Mouse (Mus musculus) left cerebral cortex, postnatal 25 days (tissue): ENCODE measurements around the gene Lyl1. TPM values are rescaled to one million over a fixed set of nuclear protein-coding genes. Genes with fewer than 3 reads are reported as not detected.

Experiments used
- DNase-seq, 2 experiments: peaks; one replicate each; pipeline ENCODE4 v3.0.0; 2022; ENCODE audit warnings: low spot score in 2 of 2, mixed read lengths in 1 of 2
- intact Hi-C: fragments of 180-260 bp; cut with DNase I; formaldehyde crosslinking; loops from one replicate; pipeline ENCODE4 v1.15.1; 2025
- total RNA-seq, 2 experiments: library from RNA; stranded (reverse); gene quantifications; 2 replicates each; pipeline ENCODE4 v1.2.3; 2021

The Lyl1 gene
- total RNA-seq, 2 experiments from 2014 or later: 2.8 to 3.5 TPM

DNA sequence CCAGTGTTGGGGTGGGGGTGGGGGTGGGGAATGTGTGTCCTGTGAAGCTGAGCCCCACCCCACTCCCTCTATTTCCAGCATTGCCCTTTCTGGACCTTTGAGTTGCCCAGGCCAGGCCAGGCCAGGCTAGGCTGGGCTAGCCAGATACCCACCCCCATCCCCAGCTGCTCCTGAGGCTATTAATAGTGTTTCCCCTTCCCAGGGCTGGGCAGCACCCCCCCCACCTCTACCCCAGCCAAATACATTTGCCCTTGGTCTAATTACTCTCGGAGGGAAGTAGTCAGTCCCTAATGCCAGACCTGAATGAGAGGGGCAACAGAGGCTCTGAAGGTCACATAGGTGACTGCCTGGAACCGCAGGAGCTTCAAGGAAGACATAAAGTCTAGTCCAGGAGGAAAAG lies 34.3 kb downstream of the Lyl1 start:
- no peak for DNase-seq
- intact Hi-C loops: no loop called here

DNA sequence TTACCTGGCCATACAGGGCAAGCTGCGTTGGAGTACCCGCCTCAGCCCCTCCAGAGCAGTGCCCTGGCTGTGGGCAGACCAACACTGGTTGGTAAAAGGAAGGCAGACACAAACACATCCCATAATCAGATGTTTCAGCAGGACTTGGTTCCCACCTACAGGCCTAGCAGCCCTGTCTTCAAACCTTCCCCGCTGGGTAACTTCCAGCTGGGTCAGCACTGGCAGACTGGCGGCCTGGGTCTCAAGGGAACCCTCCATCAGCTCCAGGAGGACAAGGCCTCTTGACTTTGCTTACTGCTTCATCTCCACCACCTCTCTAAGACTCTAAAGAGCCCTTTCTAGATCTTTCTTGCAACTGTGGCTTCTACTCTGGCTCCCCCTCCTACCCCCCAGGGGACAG lies 35.3 kb downstream of the Lyl1 start:
- DNase-seq: no peak
- intact Hi-C loops: no loop called here

DNA sequence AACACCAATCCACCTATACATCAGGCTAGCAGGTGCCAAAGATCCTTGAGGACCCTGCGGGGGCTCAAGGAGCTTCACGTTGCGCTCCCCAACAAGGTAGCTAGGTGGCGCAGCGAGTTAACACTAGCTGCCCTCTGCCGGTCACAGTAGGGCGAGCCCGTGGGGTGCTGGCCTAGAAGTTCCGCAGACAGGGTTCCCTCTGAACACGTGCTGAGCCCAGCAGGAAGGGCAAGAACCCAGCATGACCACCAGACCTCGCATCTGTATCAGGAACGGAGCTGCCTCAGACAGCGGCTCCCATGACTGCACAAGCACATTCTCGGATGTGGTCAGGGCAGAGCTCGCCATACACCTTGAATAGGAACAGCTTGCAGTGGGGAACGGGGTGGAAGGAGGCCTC lies 36.4 kb downstream of the Lyl1 start:
- intact Hi-C loops: loop anchor here (1.0 kb wide), 1 partner anchor 74 kb away; no protein-coding TSS in a partner anchor
- DNase-seq: peak; percentile 73 to 77

DNA sequence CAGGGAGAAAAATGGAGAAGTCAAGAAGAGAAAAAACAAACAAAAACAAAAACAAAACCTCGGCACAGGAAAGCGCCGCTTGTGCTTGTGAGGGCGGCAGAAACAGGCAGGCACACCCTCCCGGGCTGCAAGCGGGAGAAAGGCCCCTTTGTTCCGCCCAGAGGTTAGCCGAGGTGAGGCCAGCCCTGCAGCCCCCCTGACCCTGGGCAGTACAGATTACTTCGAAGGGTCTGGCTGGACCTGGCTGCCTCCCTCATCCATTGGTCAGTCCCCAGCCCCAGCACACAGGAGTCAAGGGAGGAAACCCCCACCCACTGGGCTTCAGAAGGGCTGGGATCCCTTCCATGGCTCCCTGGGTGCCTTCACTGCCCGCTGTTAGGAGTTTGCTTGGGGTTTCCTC lies 37.0 kb downstream of the Lyl1 start:
- no peak for DNase-seq
- intact Hi-C loops: no loop called here

DNA sequence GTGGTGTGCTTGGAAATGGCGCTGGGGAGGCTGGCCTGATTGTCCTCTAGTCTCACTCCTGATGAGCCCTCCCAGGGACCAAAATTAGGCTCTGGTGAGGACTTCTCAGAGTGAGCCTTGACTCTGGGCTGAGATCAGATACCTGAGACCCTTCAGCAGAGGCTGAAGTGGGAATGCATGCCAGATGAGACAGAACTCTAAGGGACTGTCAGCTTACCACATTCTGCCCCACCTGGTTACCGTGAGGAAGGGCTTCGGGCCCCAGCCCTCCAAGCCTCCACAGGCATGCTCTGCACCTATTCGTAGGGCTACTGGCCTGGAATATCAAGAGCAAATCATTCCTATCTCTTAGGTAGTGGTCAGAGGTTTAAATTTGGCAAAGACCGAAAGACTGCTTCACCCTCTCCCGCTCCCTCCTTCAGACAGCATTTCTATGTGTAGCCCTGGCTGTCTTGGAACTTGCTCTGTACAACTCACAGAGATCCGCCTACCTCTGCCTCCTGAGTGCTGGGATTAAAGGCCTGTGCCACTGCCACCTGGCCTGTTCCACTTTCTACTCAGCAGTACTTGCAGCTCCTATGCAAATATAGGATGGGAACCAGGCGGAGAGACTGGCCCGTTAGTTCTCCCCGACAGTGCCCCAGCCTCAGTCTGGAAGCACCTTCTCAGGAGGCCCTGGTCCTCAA lies 37.6 kb downstream of the Lyl1 start:
- peak in 1 of 2 experiments; percentile 59 for DNase-seq
- intact Hi-C loops: no loop called here

DNA sequence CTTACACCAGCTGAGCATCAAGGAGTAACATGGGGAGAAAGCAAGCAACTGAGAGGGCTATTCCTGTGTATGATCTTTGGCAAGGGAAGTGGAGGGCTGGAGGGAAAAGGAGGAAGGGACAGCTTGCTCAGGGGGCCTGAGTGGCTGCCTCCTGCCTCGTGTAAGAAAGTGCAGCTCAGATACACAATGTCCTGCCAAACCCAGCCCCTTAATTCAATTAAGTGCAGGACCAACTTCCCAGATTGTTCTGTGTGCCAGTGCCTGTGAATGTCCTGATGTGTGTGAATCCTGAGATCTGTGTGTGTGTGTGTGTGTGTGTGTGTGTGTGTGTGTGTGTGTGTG lies 38.1 kb downstream of the Lyl1 start:
- no peak for DNase-seq
- intact Hi-C loops: no loop called here

DNA sequence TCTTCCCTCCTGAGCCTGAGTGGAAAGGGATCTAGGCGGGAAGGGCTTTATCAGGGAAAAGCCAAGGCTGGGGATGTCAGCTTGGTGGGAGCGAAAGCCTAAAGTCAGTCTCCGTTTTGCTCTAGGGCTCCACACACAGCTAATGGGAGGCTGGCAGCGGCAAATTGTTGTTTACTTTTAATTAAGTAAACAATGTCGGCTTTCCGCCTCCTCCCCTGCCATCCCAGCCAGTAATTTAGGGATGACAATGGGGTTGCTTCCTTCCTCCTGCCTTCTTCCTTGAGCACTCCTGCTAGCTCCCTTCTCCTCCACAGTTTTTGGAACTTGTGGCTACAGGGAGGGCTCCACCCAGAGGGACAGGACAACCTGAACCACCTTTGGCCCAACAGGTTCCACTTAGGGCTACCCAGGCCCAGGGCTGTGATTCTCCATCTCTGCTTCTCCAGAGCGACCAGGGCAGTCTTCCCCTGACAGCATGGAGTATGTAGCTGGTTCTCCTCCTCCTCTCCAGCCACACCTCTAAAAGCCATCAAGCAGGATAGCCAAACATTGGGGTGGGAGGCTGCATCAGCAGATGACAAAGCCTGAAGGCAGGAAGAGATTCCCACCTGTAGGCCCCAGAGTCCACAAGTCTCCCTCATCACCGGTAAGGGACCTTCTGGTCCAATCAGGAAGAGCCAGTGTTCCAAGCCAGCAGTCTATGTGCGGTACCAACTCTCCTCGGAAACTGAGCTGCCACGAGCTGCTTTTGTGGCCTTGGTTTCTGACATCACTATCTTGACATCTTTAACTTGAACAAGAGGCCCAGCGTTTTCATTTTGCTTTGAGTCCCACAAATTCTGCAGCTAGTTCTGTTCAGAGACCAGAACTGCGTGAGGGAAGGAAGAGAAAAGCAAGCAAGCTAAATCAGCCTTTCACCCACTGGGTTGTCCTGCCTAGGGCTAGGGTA lies 39.9 kb downstream of the Lyl1 start:
- DNase-seq: no peak
- intact Hi-C loops: no loop called here

DNA sequence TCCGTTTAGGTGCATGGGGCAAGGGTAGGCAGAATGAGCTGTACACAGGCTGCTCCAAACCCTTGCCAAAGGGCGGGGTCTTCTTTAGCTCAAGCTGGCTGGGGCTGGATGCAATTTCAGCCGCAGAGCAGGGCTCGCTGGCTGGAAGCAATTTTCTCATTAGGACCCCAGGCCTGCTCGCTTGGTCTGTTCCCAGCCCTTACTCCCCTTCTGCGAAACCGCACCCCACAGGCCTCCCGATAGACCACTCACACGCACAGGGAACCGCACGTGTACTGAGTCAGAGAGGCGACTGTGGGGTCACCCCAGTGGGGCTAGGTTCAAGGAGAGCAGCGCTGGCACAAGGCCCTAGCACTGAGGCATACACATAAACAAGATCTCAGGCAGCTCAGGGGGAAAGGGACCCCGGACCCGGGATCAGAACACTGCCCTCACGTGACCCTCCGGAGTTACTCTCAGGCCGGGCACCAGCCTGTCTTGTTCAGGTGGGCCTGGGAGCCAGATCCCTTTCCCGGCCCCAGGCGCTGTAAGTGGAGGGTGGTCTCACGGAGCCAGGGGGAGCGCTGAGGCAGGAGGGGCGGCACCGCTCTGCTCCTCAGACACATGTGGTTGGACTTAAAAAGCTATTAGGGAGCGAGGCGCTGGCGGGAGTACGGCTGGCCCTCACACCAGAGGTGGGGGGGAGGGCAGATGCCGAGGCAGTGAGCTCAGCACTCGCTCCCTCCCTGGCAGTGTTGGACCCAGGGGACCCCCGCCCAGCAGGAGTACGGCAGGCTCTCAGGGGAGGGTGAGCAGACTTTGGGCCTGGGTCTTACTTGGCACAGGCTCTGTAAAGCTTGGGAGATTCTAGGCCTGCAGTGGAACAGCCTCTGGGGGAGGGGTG lies 41.2 kb downstream of the Lyl1 start:
- DNase-seq: no peak
- intact Hi-C loops: no loop called here

DNA sequence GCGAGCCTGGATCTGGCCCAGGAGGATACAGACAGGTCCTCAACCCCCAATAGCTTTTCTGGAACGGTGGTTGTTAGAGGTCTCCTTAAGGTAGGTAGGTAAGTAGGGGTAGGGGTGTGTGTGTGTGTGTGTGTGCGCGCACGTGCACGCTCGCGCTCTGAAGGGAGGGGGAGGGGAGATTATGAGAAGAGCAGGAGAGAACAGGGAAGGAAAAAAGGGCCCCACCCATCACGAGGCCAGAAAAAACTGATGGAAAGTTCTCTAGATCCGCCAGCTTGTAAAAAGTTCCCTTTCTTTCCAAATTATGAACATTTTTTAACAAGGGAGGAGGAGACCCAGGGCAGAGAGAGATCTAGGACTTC lies 41.8 kb downstream of the Lyl1 start:
- DNase-seq: no peak
- intact Hi-C loops: no loop called here

DNA sequence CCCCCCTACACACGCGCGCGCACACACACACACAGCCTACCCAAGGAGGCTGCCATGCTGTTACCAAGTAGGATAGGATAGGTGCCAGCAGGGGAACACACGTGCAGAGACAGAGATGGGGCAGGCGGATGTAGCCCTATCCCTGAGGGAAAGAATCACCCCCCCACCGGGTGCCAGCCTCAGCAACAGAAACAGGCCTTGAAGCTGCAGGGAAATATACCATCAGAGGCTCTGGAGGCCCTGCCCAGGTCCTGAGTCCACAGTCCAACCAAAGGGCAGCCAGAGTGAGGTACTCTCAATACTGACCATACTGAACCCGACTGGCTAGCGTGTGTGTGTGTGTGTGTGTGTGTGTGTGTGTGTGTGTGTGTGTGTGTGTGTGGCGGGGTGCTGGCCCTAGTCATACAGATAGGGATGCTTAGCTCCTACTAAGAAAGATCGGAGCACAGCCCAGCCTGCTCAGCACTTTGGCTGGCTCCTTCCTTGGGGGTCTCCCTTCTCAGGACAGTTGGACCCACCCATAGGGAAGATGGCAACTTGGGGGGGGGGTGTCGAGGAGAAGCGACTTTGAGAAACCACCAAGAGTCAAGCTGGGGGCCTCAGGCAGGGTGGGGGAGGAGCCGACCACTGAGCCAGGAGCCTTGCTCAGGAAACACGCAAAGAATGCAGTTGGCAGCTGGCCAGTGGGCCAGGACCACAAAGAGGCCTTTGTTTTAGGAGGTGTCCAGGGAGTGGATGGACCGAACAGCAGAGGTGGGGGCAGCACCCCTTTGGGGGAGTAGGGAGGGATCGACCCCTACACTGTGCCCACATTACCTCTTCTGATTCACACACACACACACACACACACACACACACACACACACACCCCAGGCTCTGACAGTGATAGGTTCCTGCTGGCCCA lies 42.5 kb downstream of the Lyl1 start:
- intact Hi-C loops: no loop called here

DNA sequence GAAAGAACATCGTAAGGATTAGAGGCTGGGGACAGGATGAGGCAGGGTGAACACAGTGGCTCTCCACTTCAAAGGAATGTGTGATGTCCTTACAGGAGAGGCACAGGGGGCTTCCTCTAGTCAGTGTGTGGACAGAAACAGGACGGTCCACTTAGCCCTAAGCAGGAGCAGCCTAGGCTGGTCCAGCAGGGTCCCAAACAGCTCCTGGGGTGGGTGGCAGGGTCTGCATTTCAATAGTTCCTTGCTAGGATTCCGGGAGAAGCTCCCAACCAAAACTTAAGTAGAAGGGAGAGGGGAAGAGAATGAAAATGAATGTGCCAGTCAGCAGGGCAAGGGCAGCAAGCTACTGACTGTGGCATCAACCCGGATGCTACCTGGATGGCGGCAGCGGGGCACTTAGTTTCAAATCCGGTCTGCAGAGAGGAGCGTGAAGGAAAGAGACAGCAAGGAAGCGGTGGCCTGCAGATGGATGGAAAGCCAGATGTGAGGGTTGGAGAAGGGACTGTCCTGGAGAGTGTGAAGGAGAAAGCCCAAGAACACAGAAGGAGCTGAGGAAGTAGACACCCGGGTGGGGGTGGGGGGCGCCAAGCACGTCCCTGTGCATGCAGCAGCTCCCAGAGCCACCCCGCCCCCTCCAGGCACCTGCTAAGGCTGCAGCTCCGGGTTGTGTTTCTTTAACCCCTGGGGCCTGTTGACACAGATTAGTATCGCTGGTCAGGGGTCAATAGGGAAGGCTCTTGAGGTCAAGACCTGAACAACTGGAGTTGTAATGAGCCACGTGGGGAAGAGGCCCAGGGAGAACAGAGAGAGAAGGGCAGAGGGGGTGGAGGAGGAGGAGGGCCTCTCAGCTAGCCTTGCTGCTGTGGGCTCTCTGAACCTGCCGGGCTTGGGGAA lies 44.0 kb downstream of the Lyl1 start:
- intact Hi-C loops: no loop called here
- no peak for DNase-seq

More for the DNA sequence above, 42.5 kb downstream of the Lyl1 start:
- DNase-seq: peak in 1 of 2 experiments; percentile 72

DNA sequence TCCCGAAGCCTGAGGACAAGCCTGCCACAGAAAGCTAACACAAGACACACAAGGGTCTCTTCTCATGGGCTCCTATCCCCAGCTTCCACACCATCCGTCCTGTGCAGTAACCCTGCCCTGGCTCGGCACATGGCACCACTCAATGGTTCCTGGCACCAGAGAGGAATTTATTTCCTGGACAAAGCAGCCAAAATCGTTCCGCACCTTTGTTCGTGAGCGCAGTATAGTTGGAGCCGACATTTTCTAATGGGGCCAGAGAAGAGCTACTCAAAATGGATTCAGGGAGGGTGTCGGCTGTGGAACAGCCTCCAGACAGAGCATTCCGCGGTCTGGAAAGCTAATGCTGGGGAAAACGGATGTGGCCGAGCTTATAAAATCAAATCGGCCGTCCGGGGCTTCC lies 48.3 kb downstream of the Lyl1 start:
- intact Hi-C loops: no loop called here
- no peak for DNase-seq

DNA sequence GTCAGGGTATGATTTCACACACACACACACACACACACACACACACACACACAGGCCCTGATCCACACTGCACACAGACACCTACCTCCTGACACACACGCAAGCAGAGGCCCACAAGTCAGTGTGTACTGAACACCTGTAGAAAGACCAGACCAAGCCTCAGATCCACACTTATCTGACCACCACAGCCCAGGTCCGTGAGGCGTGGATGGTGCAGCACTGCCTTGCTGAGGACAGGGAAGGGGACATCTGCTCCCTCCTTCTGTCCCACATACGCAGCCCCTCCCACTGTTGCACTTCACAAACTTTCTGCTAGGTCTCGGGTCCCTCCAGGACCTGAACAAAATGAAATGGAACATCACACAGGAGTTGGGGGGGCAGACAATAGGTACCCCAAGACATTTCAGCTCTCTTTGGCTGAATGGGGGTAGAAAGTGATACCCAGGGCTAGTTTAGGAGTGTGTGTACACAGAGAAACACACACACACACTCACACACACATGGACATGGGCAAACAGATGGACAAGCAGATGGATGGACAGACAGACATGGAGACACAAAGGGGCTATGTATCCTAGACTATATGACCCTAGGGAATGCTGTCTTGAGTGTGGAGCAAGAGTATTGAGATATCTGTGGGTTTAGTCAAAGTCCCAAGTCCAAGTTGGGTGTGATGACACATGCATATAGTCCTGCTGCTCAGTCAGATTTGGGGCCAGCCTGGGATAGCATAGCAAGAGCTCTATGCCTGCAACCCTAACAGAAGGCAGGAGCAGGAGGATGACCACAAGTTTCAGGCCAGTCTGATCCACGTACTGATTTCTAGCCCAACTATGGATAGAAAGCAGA lies 51.7 kb downstream of the Lyl1 start:
- intact Hi-C loops: no loop called here
- DNase-seq: no peak
